ENCODE assay signal across 10 mouse cellular contexts in genomic region chr11:79287447-79287846, GRCm38 (mm10). TPM values are rescaled to one million over a fixed set of nuclear protein-coding genes. Genes with fewer than 3 reads are reported as not detected.
DNase-seq lines count a peak whose midpoint lies in the region; ATAC-seq lines count a peak whose summit lies in the region.
"Had no signal": no experiment of that assay in that cellular context is flagged by ENCODE, and none has a peak within 500 bp of the region (broad histone marks: within the 10 kb centered on the region; RNA-seq: fewer than 3 reads in every experiment).

No protein-coding gene starts in this region.

- no peak for ATAC-seq in kidney, embryonic 14.5 days (ENCODE audit: low FRiP score, low TSS enrichment)
- peak; percentile 50 for ATAC-seq in liver, embryonic 15.5 days (ENCODE audit: insufficient read depth)
- ATAC-seq in neutrophil, adult 5-6 weeks (ENCODE audit: extremely low read depth, insufficient number of reproducible peaks, low FRiP score, poor library complexity, severe bottlenecking): peak; percentile 76

- 46% methylated on average over 6 of the region's 6 CpGs for WGBS in kidney, embryonic 14.5 days
- WGBS in liver, embryonic 15.5 days (ENCODE audit: insufficient replicate concordance): 19% methylated on average over 6 of the region's 6 CpGs

- H3K36me3 ChIP-seq in kidney, embryonic 14.5 days (ENCODE audit: control insufficient read depth, insufficient read depth, low read length): no peaks in the 10 kb centered on the region
- H3K36me3 ChIP-seq in liver, embryonic 15.5 days (replicated peaks): no peaks in the 10 kb centered on the region
- H3K36me3 ChIP-seq: embryonic facial prominence, embryonic 13.5 days; neural tube, embryonic 12.5 days had no signal

- H3K27ac ChIP-seq in kidney, embryonic 14.5 days (ENCODE audit: low read depth, low read length): peak overlapping the region; percentile 69; the same call in 1 of the 2 replicates
- H3K27ac ChIP-seq in liver, embryonic 15.5 days (replicated peaks): peak overlapping the region; percentile 68
- H3K27ac ChIP-seq: embryonic facial prominence, embryonic 13.5 days; neural tube, embryonic 12.5 days had no signal

- DNase-seq in kidney, postnatal 25 days: no peak
- DNase-seq in c-Kit-positive CD71-negative TER-119-negative erythroid progenitor cells, embryonic 14.5 days (ENCODE audit: low read depth): peak; percentile 83
- no peak for DNase-seq in left cerebral cortex, postnatal 36 days (ENCODE audit: low spot score in 2 of 2)
- DNase-seq in cerebellum, postnatal 14 days: no peak
- no peak for DNase-seq in left cerebral cortex, adult 11 months (ENCODE audit: low spot score)

- intact Hi-C loops in left cerebral cortex, postnatal 36 days (cut with DNase I): no loop called here

- no peak overlapping the region for H3K4me3 ChIP-seq in kidney, embryonic 14.5 days (ENCODE audit: low read length)
- no peak overlapping the region for H3K4me3 ChIP-seq in liver, embryonic 15.5 days (replicated peaks)
- H3K4me3 ChIP-seq: embryonic facial prominence, embryonic 13.5 days; neural tube, embryonic 12.5 days had no signal

- H3K4me1 ChIP-seq in kidney, embryonic 14.5 days (ENCODE audit: control insufficient read depth, insufficient read depth, low read length): peaks cover 45% of the 10 kb centered on the region
- H3K4me1 ChIP-seq in liver, embryonic 15.5 days (replicated peaks): peaks cover 26% of the 10 kb centered on the region
- H3K4me1 ChIP-seq: neural tube, embryonic 12.5 days had no signal

- H3K9me3 ChIP-seq in kidney, embryonic 14.5 days (ENCODE audit: control insufficient read depth, low read length): no peaks in the 10 kb centered on the region
- H3K9me3 ChIP-seq in liver, embryonic 15.5 days (replicated peaks): no peaks in the 10 kb centered on the region
- H3K9me3 ChIP-seq: neural tube, embryonic 12.5 days had no signal

- H3K27me3 ChIP-seq in kidney, embryonic 14.5 days (ENCODE audit: control insufficient read depth, insufficient read depth, low read length): no peaks in the 10 kb centered on the region
- H3K27me3 ChIP-seq in liver, embryonic 15.5 days: no peaks in the 10 kb centered on the region
- H3K27me3 ChIP-seq: embryonic facial prominence, embryonic 13.5 days; neural tube, embryonic 12.5 days had no signal

- H3K9ac ChIP-seq in kidney, embryonic 14.5 days (ENCODE audit: low read depth, low read length): no peak overlapping the region
- no peak overlapping the region for H3K9ac ChIP-seq in liver, embryonic 15.5 days
- H3K9ac ChIP-seq: embryonic facial prominence, embryonic 13.5 days; neural tube, embryonic 12.5 days had no signal

- H3K4me2 ChIP-seq in kidney, embryonic 14.5 days (replicated peaks; ENCODE audit: low read depth, low read length): no peak overlapping the region
- peak overlapping the region; percentile 39 for H3K4me2 ChIP-seq in liver, embryonic 15.5 days
- H3K4me2 ChIP-seq: embryonic facial prominence, embryonic 13.5 days; neural tube, embryonic 12.5 days had no signal

RNA-seq across cellular contexts. Expression of gene Gm9964, which starts 9.3 kb away (rescaled TPM):
- not detected in 2 replicates for polyA plus RNA-seq in kidney, embryonic 14.5 days (2014; fragmentation: Nextera tagmentation; extraction: Ambion mirVana)
- not detected in 2 replicates for polyA plus RNA-seq in liver, embryonic 15.5 days (2015; fragmentation: Nextera tagmentation; extraction: Ambion mirVana)
- total RNA-seq in neutrophil, adult 5-6 weeks (2017): not detected in 2 replicates
- total RNA-seq in left cerebral cortex, postnatal 36 days (2021): under 1 TPM in 1 of 2 experiments, not detected in 1; 0.97 TPM
- polyA plus RNA-seq: embryonic facial prominence, embryonic 13.5 days; neural tube, embryonic 12.5 days had no signal

RNA-seq across cellular contexts. Expression of gene Wsb1, which starts 33.0 kb away (rescaled TPM):
- 241 and 403 TPM in 2 replicates for polyA plus RNA-seq in kidney, embryonic 14.5 days (2014; fragmentation: Nextera tagmentation; extraction: Ambion mirVana)
- 32.2 and 33.6 TPM in 2 replicates for polyA plus RNA-seq in liver, embryonic 15.5 days (2015; fragmentation: Nextera tagmentation; extraction: Ambion mirVana)
- 202 and 207 TPM in 2 replicates for total RNA-seq in neutrophil, adult 5-6 weeks (2017)
- total RNA-seq in left cerebral cortex, postnatal 36 days (2021): 10 to 100 TPM; 54.0 to 84.7 TPM

RNA-seq across cellular contexts. Expression of gene Nf1, which starts 52.0 kb away (rescaled TPM):
- polyA plus RNA-seq in kidney, embryonic 14.5 days (2014; fragmentation: Nextera tagmentation; extraction: Ambion mirVana): 14.5 and 14.8 TPM in 2 replicates
- polyA plus RNA-seq in liver, embryonic 15.5 days (2015; fragmentation: Nextera tagmentation; extraction: Ambion mirVana): 0.92 and 1.0 TPM in 2 replicates
- 20.9 and 22.3 TPM in 2 replicates for total RNA-seq in neutrophil, adult 5-6 weeks (2017)
- total RNA-seq in left cerebral cortex, postnatal 36 days (2021): 100 to 1,000 TPM; 111 to 130 TPM
